ENCODE assay signal across 8 mouse cellular contexts in the genomic region with DNA sequence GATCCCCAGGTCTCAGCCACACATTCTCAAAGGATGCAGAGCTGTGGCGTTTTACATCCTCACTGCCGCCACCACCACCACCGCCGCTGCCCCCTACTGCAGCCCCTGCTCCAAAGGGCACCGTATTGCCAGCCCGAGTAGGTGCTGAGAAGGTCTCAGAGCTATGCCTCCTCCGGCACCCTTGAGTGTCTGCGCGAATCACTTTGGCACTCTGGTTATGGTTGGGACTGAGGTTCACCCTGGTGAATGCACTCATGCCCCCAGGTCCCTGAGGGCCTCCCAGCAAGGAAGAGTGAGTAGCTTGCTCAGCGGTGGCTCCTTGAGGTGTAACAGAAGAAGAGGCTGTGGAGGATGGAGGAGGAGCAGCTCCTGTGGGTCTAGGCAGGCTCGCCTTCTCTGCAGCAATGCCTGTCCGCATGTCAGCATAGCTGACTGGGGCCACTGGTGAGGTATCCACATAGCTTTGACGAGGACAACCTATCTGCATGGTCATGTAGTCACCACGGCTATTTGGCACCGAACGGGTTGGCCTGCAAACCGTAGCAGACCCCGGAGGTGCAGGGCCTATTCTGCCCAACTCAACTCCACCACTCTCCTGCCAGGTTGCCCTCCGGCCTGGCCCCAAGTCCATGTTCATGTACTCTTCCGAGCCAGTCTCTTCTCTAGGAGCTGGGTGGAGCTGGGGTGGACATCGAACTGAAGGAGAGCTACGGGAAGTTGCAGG. TPM values are rescaled to one million over a fixed set of nuclear protein-coding genes. Genes with fewer than 3 reads are reported as not detected.
A peak's percentile ranks its signal among the peaks of the same experiment; 100 is the strongest.
DNase-seq lines count a peak whose midpoint lies in the region; ATAC-seq and TF ChIP-seq lines count a peak whose summit lies in the region.

No protein-coding gene starts in this region.

- no peaks in the 10 kb centered on the region for H3K9me3 ChIP-seq in forebrain, embryonic 15.5 days
- H3K9me3 ChIP-seq in hindbrain, embryonic 13.5 days = no peaks in the 10 kb centered on the region
- H3K9me3 ChIP-seq in liver, embryonic 12.5 days (replicated peaks) = no peaks in the 10 kb centered on the region
- no peaks in the 10 kb centered on the region for H3K9me3 ChIP-seq in stomach, embryonic 16.5 days (replicated peaks; ENCODE audit: control insufficient read depth, low read length)

- no peak for ATAC-seq in forebrain, embryonic 15.5 days (replicated peaks)
- no peak for ATAC-seq in hindbrain, embryonic 13.5 days (ENCODE audit: low FRiP score)
- ATAC-seq in liver, embryonic 12.5 days = no peak
- ATAC-seq in stomach, embryonic 16.5 days (ENCODE audit: insufficient read depth, low FRiP score) = no peak

- DNase-seq in left cerebral cortex, adult 2 months (ENCODE audit: extremely low spot score in 1 of 2, low spot score in 2 of 2) = peak; percentile 12 to 22
- DNase-seq in left cerebral cortex, postnatal 14 days (ENCODE audit: low spot score in 2 of 2) = no peak
- DNase-seq in adrenal gland, postnatal 25 days = peak; percentile 7
- no peak for DNase-seq in thymus, postnatal 36 days

- no peaks in the 10 kb centered on the region for H3K36me3 ChIP-seq in forebrain, embryonic 15.5 days
- peaks cover 19% of the 10 kb centered on the region for H3K36me3 ChIP-seq in hindbrain, embryonic 13.5 days
- peaks cover 16% of the 10 kb centered on the region for H3K36me3 ChIP-seq in liver, embryonic 12.5 days
- no peaks in the 10 kb centered on the region for H3K36me3 ChIP-seq in stomach, embryonic 16.5 days (ENCODE audit: control insufficient read depth, insufficient read depth, low read length)

- H3K4me3 ChIP-seq in left cerebral cortex, adult 2 months = peak overlapping the region; percentile 51
- peak overlapping the region; percentile 84 for H3K4me3 ChIP-seq in forebrain, embryonic 15.5 days
- peak overlapping the region; percentile 75 for H3K4me3 ChIP-seq in hindbrain, embryonic 13.5 days
- H3K4me3 ChIP-seq in liver, embryonic 12.5 days = peak overlapping the region; percentile 30
- peak overlapping the region; percentile 56 for H3K4me3 ChIP-seq in stomach, embryonic 16.5 days (replicated peaks; ENCODE audit: low read length)

- peak overlapping the region; percentile 49 for H3K9ac ChIP-seq in forebrain, embryonic 15.5 days (replicated peaks)
- H3K9ac ChIP-seq in hindbrain, embryonic 13.5 days = peak overlapping the region; percentile 91
- H3K9ac ChIP-seq in liver, embryonic 12.5 days = no peak overlapping the region
- H3K9ac ChIP-seq in stomach, embryonic 16.5 days (ENCODE audit: low read length) = peak overlapping the region; percentile 61

- intact Hi-C loops in left cerebral cortex, adult 2 months (cut with DNase I) = loop anchor here (5.0 kb wide), 1 partner anchor 170 kb away; no protein-coding TSS in a partner anchor
- intact Hi-C loops in left cerebral cortex, postnatal 14 days (cut with DNase I) = loop anchor here (10.0 kb wide), 1 partner anchor 692 kb away; no protein-coding TSS in a partner anchor

- H3K4me2 ChIP-seq in forebrain, embryonic 15.5 days (replicated peaks) = peak overlapping the region; percentile 76
- peak overlapping the region; percentile 67 for H3K4me2 ChIP-seq in hindbrain, embryonic 13.5 days
- H3K4me2 ChIP-seq in liver, embryonic 12.5 days = peak overlapping the region; percentile 32
- H3K4me2 ChIP-seq in stomach, embryonic 16.5 days (ENCODE audit: low read depth, low read length) = peak overlapping the region; percentile 81

- WGBS in forebrain, embryonic 15.5 days = 58% methylated on average over 22 of the region's 22 CpGs
- 62% methylated on average over 22 of the region's 22 CpGs for WGBS in hindbrain, embryonic 13.5 days
- 64% methylated on average over 22 of the region's 22 CpGs for WGBS in liver, embryonic 12.5 days (ENCODE audit: insufficient replicate concordance)
- WGBS in stomach, embryonic 16.5 days = 61% methylated on average over 22 of the region's 22 CpGs

- H3K27me3 ChIP-seq in forebrain, embryonic 15.5 days = no peaks in the 10 kb centered on the region
- no peaks in the 10 kb centered on the region for H3K27me3 ChIP-seq in hindbrain, embryonic 13.5 days
- H3K27me3 ChIP-seq in liver, embryonic 12.5 days (replicated peaks) = peaks cover 69% of the 10 kb centered on the region
- no peaks in the 10 kb centered on the region for H3K27me3 ChIP-seq in stomach, embryonic 16.5 days (ENCODE audit: control insufficient read depth, insufficient read depth, low read length)

- peaks cover 71% of the 10 kb centered on the region for H3K4me1 ChIP-seq in forebrain, embryonic 15.5 days
- H3K4me1 ChIP-seq in hindbrain, embryonic 13.5 days (replicated peaks) = peaks cover 70% of the 10 kb centered on the region
- H3K4me1 ChIP-seq in liver, embryonic 12.5 days = peaks cover 22% of the 10 kb centered on the region
- peaks cover 41% of the 10 kb centered on the region for H3K4me1 ChIP-seq in stomach, embryonic 16.5 days (ENCODE audit: control insufficient read depth, insufficient read depth, low read length)

- no peak for TF ChIP-seq CTCF in left cerebral cortex, adult 2 months (IDR thresholded peaks at IDR 0.05)

- peak overlapping the region; percentile 42 for H3K27ac ChIP-seq in left cerebral cortex, adult 2 months
- peak overlapping the region; percentile 65 for H3K27ac ChIP-seq in forebrain, embryonic 15.5 days (replicated peaks)
- peak overlapping the region; percentile 70 for H3K27ac ChIP-seq in hindbrain, embryonic 13.5 days
- no peak overlapping the region for H3K27ac ChIP-seq in liver, embryonic 12.5 days
- no peak overlapping the region for H3K27ac ChIP-seq in stomach, embryonic 16.5 days (ENCODE audit: low read length)

RNA-seq across cellular contexts. Expression of gene Irs1, which starts 4.0 kb away (rescaled TPM):
- total RNA-seq in left cerebral cortex, adult 2 months (2021) = 10 to 100 TPM; 17.3 to 17.4 TPM
- 10 to 100 TPM; 19.9 to 20.3 TPM for total RNA-seq in left cerebral cortex, postnatal 14 days (2021)
- total RNA-seq in adrenal gland, postnatal 25 days (2021) = 15.7 and 17.9 TPM in 2 replicates
- polyA plus RNA-seq in forebrain, embryonic 15.5 days (2015; fragmentation: Nextera tagmentation; extraction: Ambion mirVana) = 9.1 and 10.4 TPM in 2 replicates
- 8.5 and 8.7 TPM in 2 replicates for polyA plus RNA-seq in hindbrain, embryonic 13.5 days (2015; fragmentation: Nextera tagmentation; extraction: Ambion mirVana)
- polyA plus RNA-seq in liver, embryonic 12.5 days (2016; fragmentation: Nextera tagmentation; extraction: Ambion mirVana) = 1.8 and 1.9 TPM in 2 replicates
- polyA plus RNA-seq in stomach, embryonic 16.5 days (2015; fragmentation: Nextera tagmentation; extraction: Ambion mirVana) = 5.0 and 5.9 TPM in 2 replicates

RNA-seq across cellular contexts. Expression of gene Rhbdd1, which starts 29.0 kb away (rescaled TPM):
- total RNA-seq in left cerebral cortex, adult 2 months (2021) = 1 to 10 TPM; 7.6 to 8.4 TPM
- 1 to 10 TPM; 5.4 to 5.6 TPM for total RNA-seq in left cerebral cortex, postnatal 14 days (2021)
- total RNA-seq in adrenal gland, postnatal 25 days (2021) = 35.8 and 39.4 TPM in 2 replicates
- 5.0 TPM in 2 replicates for polyA plus RNA-seq in forebrain, embryonic 15.5 days (2015; fragmentation: Nextera tagmentation; extraction: Ambion mirVana)
- polyA plus RNA-seq in hindbrain, embryonic 13.5 days (2015; fragmentation: Nextera tagmentation; extraction: Ambion mirVana) = 4.3 and 5.4 TPM in 2 replicates
- 11.8 and 13.3 TPM in 2 replicates for polyA plus RNA-seq in liver, embryonic 12.5 days (2016; fragmentation: Nextera tagmentation; extraction: Ambion mirVana)
- polyA plus RNA-seq in stomach, embryonic 16.5 days (2015; fragmentation: Nextera tagmentation; extraction: Ambion mirVana) = 12.1 and 12.9 TPM in 2 replicates

RNA-seq across cellular contexts. Expression of gene Gm9747, which starts 54.3 kb away (rescaled TPM):
- total RNA-seq in left cerebral cortex, adult 2 months (2021) = not detected
- total RNA-seq in left cerebral cortex, postnatal 14 days (2021) = not detected
- not detected in 2 replicates for total RNA-seq in adrenal gland, postnatal 25 days (2021)
- 27.4 and 30.3 TPM in 2 replicates for polyA plus RNA-seq in forebrain, embryonic 15.5 days (2015; fragmentation: Nextera tagmentation; extraction: Ambion mirVana)
- 23.5 and 25.6 TPM in 2 replicates for polyA plus RNA-seq in hindbrain, embryonic 13.5 days (2015; fragmentation: Nextera tagmentation; extraction: Ambion mirVana)
- 4.0 and 4.5 TPM in 2 replicates for polyA plus RNA-seq in liver, embryonic 12.5 days (2016; fragmentation: Nextera tagmentation; extraction: Ambion mirVana)
- 16.8 and 18.6 TPM in 2 replicates for polyA plus RNA-seq in stomach, embryonic 16.5 days (2015; fragmentation: Nextera tagmentation; extraction: Ambion mirVana)

Comparison
In these comparisons a context has a peak if more than half of its experiments do, and no peak if none do; other contexts are left out.
1. DNase-seq: peak in left cerebral cortex, adult 2 months (2 of 2) and adrenal gland, postnatal 25 days (single experiment); none in left cerebral cortex, postnatal 14 days (0 of 2) and thymus, postnatal 36 days (0 of 2).
2. H3K27ac ChIP-seq: peak in left cerebral cortex, adult 2 months (single experiment), forebrain, embryonic 15.5 days (single experiment) and hindbrain, embryonic 13.5 days (single experiment); none in liver, embryonic 12.5 days (single experiment) and stomach, embryonic 16.5 days (single experiment).
3. H3K4me3 ChIP-seq: peak in every context shown above with its lines; median percentile 84 in forebrain, embryonic 15.5 days; 75 in hindbrain, embryonic 13.5 days; 56 in stomach, embryonic 16.5 days; 51 in left cerebral cortex, adult 2 months; 30 in liver, embryonic 12.5 days.
4. Peak in every context shown above with its lines, with median percentiles within 50 percentile points of each other: H3K4me2 ChIP-seq.